Mouse (Mus musculus): ENCODE measurements around the gene Reep6.

DNA sequence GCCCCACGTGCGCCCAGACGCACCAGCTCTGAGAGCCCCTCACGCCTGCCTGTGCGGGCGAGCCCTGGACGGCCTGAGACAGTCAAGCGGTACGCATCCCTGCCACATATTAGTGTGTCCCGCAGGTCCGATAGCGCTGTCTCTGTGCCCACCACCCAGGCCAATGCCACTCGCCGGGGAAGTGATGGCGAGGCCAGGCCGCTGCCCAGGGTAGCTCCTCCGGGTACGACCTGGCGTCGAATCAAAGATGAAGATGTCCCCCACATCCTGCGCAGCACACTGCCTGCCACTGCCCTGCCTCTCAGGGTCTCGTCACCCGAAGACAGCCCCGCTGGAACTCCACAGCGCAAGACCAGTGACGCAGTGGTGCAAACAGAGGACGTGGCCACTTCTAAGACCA is 14.4 kb upstream of the Reep6 start:
- no peak for TF ChIP-seq POLR2A (IDR thresholded peaks at IDR 0.05; ENCODE audit: borderline replicate concordance, extremely low read depth, insufficient read depth, insufficient read length, poor library complexity, severe bottlenecking)
- TF ChIP-seq CTCF (IDR thresholded peaks at IDR 0.05; ENCODE audit: borderline replicate concordance, extremely low read depth, insufficient read depth, insufficient read length), result no peak
